Mouse (Mus musculus): ENCODE measurements at regions not wholly inside any gene's neighbourhood (a gene's known extent, or its start where the extent isn't known, plus 50 kb on each side); places are given as distances from the start of the nearest gene placed in this dataset.

GRCm38 (mm10) chr7:69142351-69142750 is 393.3 kb upstream of the Arrdc4 start:
- no peak for TF ChIP-seq POLR2A (IDR thresholded peaks at IDR 0.05; ENCODE audit: insufficient read depth, low read depth, low read length)
- no peak for TF ChIP-seq CTCF (IDR thresholded peaks at IDR 0.05)

Measured in heart, adult 2 months (tissue).